Mouse (Mus musculus): Measurements from ENCODE around the gene Krtap19-1. TPM values are rescaled to one million over a fixed set of nuclear protein-coding genes. Genes with fewer than 3 reads are reported as not detected.

Krtap19-1 gene
- not detected in 2 replicates for total RNA-seq (2014; rRNA removed)
- not detected in 2 replicates for polyA plus RNA-seq (2015; fragmentation: Nextera tagmentation; extraction: Ambion mirVana)

GRCm38 (mm10) chr16:88869311-88869710 lies at the start of gene Krtap19-1:
TSS of gene Krtap19-1 (minus strand) at chr16:88869411.
- no peak for ATAC-seq (ENCODE audit: low FRiP score)
- no peaks in the 10 kb centered on the region for H3K4me1 ChIP-seq (ENCODE audit: insufficient read depth, low read length)
- H3K4me2 ChIP-seq (ENCODE audit: low read depth, low read length, poor library complexity, severe bottlenecking): no peak within 1 kb of the TSS
- no peak for DNase-seq (ENCODE audit: low spot score)
- no peaks in the 10 kb centered on the region for H3K36me3 ChIP-seq (ENCODE audit: insufficient read depth, low read length)
- TF ChIP-seq CTCF (IDR thresholded peaks at IDR 0.05): no peak
- 88% methylated on average over 6 of the region's 6 CpGs for WGBS
- no peak within 1 kb of the TSS for H3K27ac ChIP-seq (ENCODE audit: low read depth, low read length)
- no peaks in the 10 kb centered on the region for H3K27me3 ChIP-seq (ENCODE audit: insufficient read depth, low read length)
- no peak within 1 kb of the TSS for H3K9ac ChIP-seq (replicated peaks; ENCODE audit: low read length, poor library complexity, severe bottlenecking)
- H3K4me3 ChIP-seq (ENCODE audit: low read depth, low read length): no peak within 1 kb of the TSS
- H3K9me3 ChIP-seq (ENCODE audit: low read length): no peaks in the 10 kb centered on the region

- Histone ChIP-seq H3K9me3 (ENCODE audit: low read length) (no peaks in the 10 kb centered on the region), H3K4me3 (ENCODE audit: low read depth, low read length) (no peak within 1 kb of the TSS), H3K9ac (replicated peaks; ENCODE audit: low read length, poor library complexity, severe bottlenecking) (no peak within 1 kb of the TSS), H3K27ac (ENCODE audit: low read depth, low read length) (no peak within 1 kb of the TSS), H3K4me2 (ENCODE audit: low read depth, low read length, poor library complexity, severe bottlenecking) (no peak within 1 kb of the TSS), H3K36me3 (ENCODE audit: insufficient read depth, low read length) (no peaks in the 10 kb centered on the region), H3K27me3 (ENCODE audit: insufficient read depth, low read length) (no peaks in the 10 kb centered on the region), H3K4me1 (ENCODE audit: insufficient read depth, low read length) (no peaks in the 10 kb centered on the region)
- no peak for DNase-seq (ENCODE audit: low spot score)
- ATAC-seq (ENCODE audit: low FRiP score): no peak
- WGBS: 93% methylated on average over 6 of the region's 6 CpGs
- no peak for TF ChIP-seq CTCF (IDR thresholded peaks at IDR 0.05)
These were observed 27.1 kb upstream of the Krtap19-1 start, which contains the start of gene Krtap19-5 for GRCm38 (mm10) chr16:88896357-88896756. TSS of gene Krtap19-5 (minus strand) at chr16:88896457.

- Histone ChIP-seq H3K27ac (ENCODE audit: low read depth, low read length) (no peak overlapping the region), H3K27me3 (ENCODE audit: insufficient read depth, low read length) (no peaks in the 10 kb centered on the region), H3K4me1 (ENCODE audit: insufficient read depth, low read length) (no peaks in the 10 kb centered on the region), H3K36me3 (ENCODE audit: insufficient read depth, low read length) (no peaks in the 10 kb centered on the region), H3K4me3 (ENCODE audit: low read depth, low read length) (no peak overlapping the region), H3K4me2 (ENCODE audit: low read depth, low read length, poor library complexity, severe bottlenecking) (no peak overlapping the region), H3K9me3 (ENCODE audit: low read length) (no peaks in the 10 kb centered on the region), H3K9ac (replicated peaks; ENCODE audit: low read length, poor library complexity, severe bottlenecking) (no peak overlapping the region)
- no peak for TF ChIP-seq CTCF (IDR thresholded peaks at IDR 0.05)
- DNase-seq (ENCODE audit: low spot score): no peak
- 92% methylated on average over 6 of the region's 6 CpGs for WGBS
- ATAC-seq (ENCODE audit: low FRiP score): no peak
These were observed 17.7 kb upstream of the Krtap19-1 start for GRCm38 (mm10) chr16:88886870-88887269.

GRCm38 (mm10) chr16:88884989-88885388 lies 15.8 kb upstream of the Krtap19-1 start, which contains the start of gene Krtap19-4:
TSS of gene Krtap19-4 (minus strand) at chr16:88885089.
- H3K27ac ChIP-seq (ENCODE audit: low read depth, low read length): no peak within 1 kb of the TSS
- no peak for TF ChIP-seq CTCF (IDR thresholded peaks at IDR 0.05)
- WGBS: 93% methylated on average over 5 of the region's 5 CpGs
- H3K9me3 ChIP-seq (ENCODE audit: low read length): no peaks in the 10 kb centered on the region
- H3K4me1 ChIP-seq (ENCODE audit: insufficient read depth, low read length): no peaks in the 10 kb centered on the region
- H3K4me3 ChIP-seq (ENCODE audit: low read depth, low read length): no peak within 1 kb of the TSS
- H3K27me3 ChIP-seq (ENCODE audit: insufficient read depth, low read length): no peaks in the 10 kb centered on the region
- H3K9ac ChIP-seq (replicated peaks; ENCODE audit: low read length, poor library complexity, severe bottlenecking): no peak within 1 kb of the TSS
- ATAC-seq (ENCODE audit: low FRiP score) (no peak), DNase-seq (ENCODE audit: low spot score) (no peak)
- H3K4me2 ChIP-seq (ENCODE audit: low read depth, low read length, poor library complexity, severe bottlenecking): no peak within 1 kb of the TSS
- no peaks in the 10 kb centered on the region for H3K36me3 ChIP-seq (ENCODE audit: insufficient read depth, low read length)

GRCm38 (mm10) chr16:88877938-88878337 lies 8.7 kb upstream of the Krtap19-1 start, which contains the start of gene Krtap19-3:
TSS of gene Krtap19-3 (minus strand) at chr16:88878038.
- no peak for TF ChIP-seq CTCF (IDR thresholded peaks at IDR 0.05)
- Histone ChIP-seq H3K9me3 (ENCODE audit: low read length) (no peaks in the 10 kb centered on the region), H3K27ac (ENCODE audit: low read depth, low read length) (no peak within 1 kb of the TSS), H3K9ac (replicated peaks; ENCODE audit: low read length, poor library complexity, severe bottlenecking) (no peak within 1 kb of the TSS), H3K4me2 (ENCODE audit: low read depth, low read length, poor library complexity, severe bottlenecking) (no peak within 1 kb of the TSS), H3K27me3 (ENCODE audit: insufficient read depth, low read length) (no peaks in the 10 kb centered on the region), H3K36me3 (ENCODE audit: insufficient read depth, low read length) (no peaks in the 10 kb centered on the region), H3K4me3 (ENCODE audit: low read depth, low read length) (no peak within 1 kb of the TSS), H3K4me1 (ENCODE audit: insufficient read depth, low read length) (no peaks in the 10 kb centered on the region)
- WGBS: 95% methylated on average over 2 of the region's 2 CpGs
- ATAC-seq (ENCODE audit: low FRiP score) (no peak), DNase-seq (ENCODE audit: low spot score) (no peak)

- 96% methylated on average over 3 of the region's 3 CpGs for WGBS
- TF ChIP-seq CTCF (IDR thresholded peaks at IDR 0.05): no peak
- no peak for ATAC-seq (ENCODE audit: low FRiP score)
These were observed 5.0 kb upstream of the Krtap19-1 start, which contains the start of gene Krtap19-2 for GRCm38 (mm10) chr16:88874169-88874568. TSS of gene Krtap19-2 (minus strand) at chr16:88874269.

More at GRCm38 (mm10) chr16:88874169-88874568, 5.0 kb upstream of the Krtap19-1 start, which contains the start of gene Krtap19-2:
- Histone ChIP-seq H3K4me3 (ENCODE audit: low read depth, low read length) (no peak within 1 kb of the TSS), H3K4me1 (ENCODE audit: insufficient read depth, low read length) (no peaks in the 10 kb centered on the region), H3K36me3 (ENCODE audit: insufficient read depth, low read length) (no peaks in the 10 kb centered on the region), H3K27ac (ENCODE audit: low read depth, low read length) (no peak within 1 kb of the TSS), H3K9ac (replicated peaks; ENCODE audit: low read length, poor library complexity, severe bottlenecking) (no peak within 1 kb of the TSS), H3K4me2 (ENCODE audit: low read depth, low read length, poor library complexity, severe bottlenecking) (no peak within 1 kb of the TSS), H3K27me3 (ENCODE audit: insufficient read depth, low read length) (no peaks in the 10 kb centered on the region), H3K9me3 (ENCODE audit: low read length) (no peaks in the 10 kb centered on the region)
- DNase-seq (ENCODE audit: low spot score): no peak

All from midbrain, postnatal 0 days (tissue).